Mouse (Mus musculus): Measurements from ENCODE around the gene Nde1. TPM values are rescaled to one million over a fixed set of nuclear protein-coding genes. Genes with fewer than 3 reads are reported as not detected.
"Not testable (repeated sequence)": the region's sequence is repeated elsewhere in the genome, so short reads cannot be mapped to it uniquely, and the experiment has no call there.

Nde1 gene
- total RNA-seq (2021): 10 to 100 TPM; 27.2 to 31.6 TPM

- peak; percentile 81 to 82 for DNase-seq
Observed at GRCm38 (mm10) chr16:14162988-14163416, at the start of gene Nde1, which contains the start of gene Marf1. TSS of gene Nde1 (plus strand) at chr16:14163275. TSS of gene Marf1 (minus strand) at chr16:14163351.

- no peak for DNase-seq
Observed at GRCm38 (mm10) chr16:14117299-14117698, 45.8 kb upstream of the Nde1 start.

- no peak for DNase-seq
Observed at GRCm38 (mm10) chr16:14120941-14121340, 42.1 kb upstream of the Nde1 start.

- no peak for DNase-seq
Observed at GRCm38 (mm10) chr16:14121563-14121962, 41.5 kb upstream of the Nde1 start.

GRCm38 (mm10) chr16:14122586-14122985 lies 40.5 kb upstream of the Nde1 start:
- no peak for DNase-seq

DNA sequence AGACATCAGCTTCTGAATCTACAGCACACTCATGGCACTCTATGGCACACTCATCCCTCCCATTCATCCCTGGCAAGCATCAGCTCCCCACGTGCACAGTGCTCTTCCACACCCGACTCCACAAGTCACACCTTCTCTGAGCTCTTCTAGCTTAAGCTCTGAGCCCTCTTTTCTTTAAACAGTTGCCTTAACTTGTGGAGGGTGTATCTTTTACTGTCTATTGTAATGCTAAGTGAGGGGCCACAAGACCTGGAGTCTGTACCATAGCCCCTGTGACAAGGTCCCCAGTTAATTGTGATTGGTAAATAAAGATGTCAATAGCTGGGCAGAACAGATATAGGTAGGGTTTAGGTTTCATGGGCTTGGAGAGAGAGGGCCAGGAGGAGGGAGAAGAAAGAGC lies 39.2 kb upstream of the Nde1 start:
- DNase-seq: no peak

GRCm38 (mm10) chr16:14124709-14125108 lies 38.4 kb upstream of the Nde1 start:
- no peak for DNase-seq

DNA sequence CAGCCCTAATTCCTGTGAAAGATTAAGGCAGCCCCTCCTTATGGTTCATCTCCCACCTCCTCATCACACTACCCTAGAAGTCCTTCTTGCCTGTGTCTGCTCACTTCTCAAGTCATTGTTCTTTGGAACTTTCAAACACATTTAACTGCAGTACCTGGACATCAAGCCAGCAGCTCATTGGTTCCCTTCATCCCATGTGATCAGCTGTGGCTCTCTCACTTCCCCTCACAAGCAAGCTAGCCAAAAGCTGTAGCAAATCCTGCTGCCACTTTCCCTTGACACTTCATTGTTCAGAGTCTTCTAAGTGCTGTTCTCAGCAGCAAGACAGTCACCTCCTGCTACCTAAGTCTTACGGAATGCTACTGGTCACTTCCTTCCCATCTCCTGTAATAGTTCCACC lies 37.8 kb upstream of the Nde1 start:
- DNase-seq: no peak

- no peak for DNase-seq
Observed at GRCm38 (mm10) chr16:14128977-14129376, 34.1 kb upstream of the Nde1 start.

DNA sequence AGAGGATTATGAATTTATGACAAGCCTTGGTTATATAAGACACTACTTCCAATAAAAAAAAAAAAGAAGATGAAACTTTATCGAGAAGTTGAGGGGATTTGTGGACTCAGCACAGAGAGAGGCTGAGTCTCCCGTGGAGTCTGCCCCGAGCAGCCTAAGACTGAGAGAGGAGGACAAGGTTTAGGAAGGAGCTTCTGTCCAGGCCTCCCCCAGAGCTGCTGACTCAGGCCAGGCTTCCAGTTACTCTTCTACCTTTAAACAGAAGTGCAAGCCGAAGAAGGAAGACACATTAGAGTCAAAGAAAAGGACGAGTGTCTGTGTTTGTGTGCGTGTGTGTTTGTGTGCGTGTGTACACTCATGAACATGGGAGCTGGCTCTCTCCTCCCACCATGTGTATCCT lies 32.3 kb upstream of the Nde1 start:
- DNase-seq: no peak

GRCm38 (mm10) chr16:14131376-14131775 lies 31.7 kb upstream of the Nde1 start:
- no peak for DNase-seq

DNA sequence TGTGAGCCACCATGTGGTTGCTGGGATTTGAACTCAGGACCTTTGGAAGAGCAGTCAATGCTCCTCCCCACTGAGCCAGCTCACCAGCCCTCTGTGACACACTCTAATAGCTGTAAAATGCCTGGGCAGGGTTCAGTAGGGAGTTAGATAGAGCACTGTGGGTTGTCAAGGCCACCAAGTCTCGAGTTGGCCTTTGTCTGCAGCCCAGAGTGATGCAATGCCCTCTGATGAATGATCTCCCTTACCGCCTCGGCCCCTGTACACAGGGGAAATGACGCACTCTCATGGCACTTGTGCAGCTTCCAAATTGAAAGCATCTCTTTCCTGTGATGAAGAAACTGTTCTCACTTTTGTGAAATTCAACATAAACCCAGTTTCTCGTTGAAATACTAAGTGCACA lies 31.2 kb upstream of the Nde1 start:
- DNase-seq: no peak

- no peak for DNase-seq
Observed at GRCm38 (mm10) chr16:14135014-14135413, 28.1 kb upstream of the Nde1 start.

GRCm38 (mm10) chr16:14137976-14138561 lies 25.0 kb upstream of the Nde1 start:
- no peak for DNase-seq

GRCm38 (mm10) chr16:14139106-14139505 lies 24.0 kb upstream of the Nde1 start:
- no peak for DNase-seq

- DNase-seq: no peak
Observed at GRCm38 (mm10) chr16:14143298-14143697, 19.8 kb upstream of the Nde1 start.

GRCm38 (mm10) chr16:14147712-14148111 lies 15.4 kb upstream of the Nde1 start:
- no peak for DNase-seq

DNA sequence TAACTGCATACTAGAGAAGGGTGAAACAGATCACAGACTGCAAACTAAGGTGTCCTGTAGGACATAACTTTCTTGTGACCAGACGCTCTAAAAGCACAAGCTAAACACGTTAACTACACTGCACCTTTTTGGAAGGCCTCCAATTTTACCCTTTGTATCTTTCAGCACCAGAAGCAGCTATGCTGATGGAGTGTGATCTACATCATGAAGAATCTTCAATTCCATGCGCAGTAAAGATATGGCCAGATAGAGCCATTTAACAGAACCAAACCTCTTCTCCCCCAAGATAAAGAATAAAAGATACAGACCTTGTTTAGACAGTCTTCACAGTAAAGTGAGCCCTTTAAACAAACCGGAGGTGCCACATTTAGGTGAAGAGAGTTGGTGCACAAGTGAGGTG lies 11.4 kb upstream of the Nde1 start:
- DNase-seq: no peak

GRCm38 (mm10) chr16:14155638-14156037 lies 7.4 kb upstream of the Nde1 start:
- not testable (repeated sequence) for DNase-seq

- DNase-seq: no peak
Observed at GRCm38 (mm10) chr16:14156312-14156711, 6.8 kb upstream of the Nde1 start.

DNA sequence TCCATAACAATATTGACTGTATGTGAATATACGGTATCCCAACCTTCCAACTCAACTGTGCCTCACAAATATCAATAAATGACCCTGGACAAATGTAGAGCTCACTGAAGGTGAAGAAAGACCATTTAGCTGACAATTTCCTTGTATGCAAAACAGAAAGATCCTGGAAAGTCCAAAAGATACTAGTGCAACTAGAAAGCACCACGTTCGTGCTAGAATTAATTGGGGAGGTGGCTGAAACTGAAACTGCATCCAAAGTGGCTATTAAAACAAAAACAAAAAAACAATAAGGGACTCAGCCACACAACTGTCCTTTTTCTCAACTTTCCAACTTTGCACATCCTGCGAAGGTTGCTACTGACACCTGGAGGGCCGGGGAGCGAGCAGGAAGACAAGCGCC lies 4.5 kb upstream of the Nde1 start:
- DNase-seq: no peak

DNA sequence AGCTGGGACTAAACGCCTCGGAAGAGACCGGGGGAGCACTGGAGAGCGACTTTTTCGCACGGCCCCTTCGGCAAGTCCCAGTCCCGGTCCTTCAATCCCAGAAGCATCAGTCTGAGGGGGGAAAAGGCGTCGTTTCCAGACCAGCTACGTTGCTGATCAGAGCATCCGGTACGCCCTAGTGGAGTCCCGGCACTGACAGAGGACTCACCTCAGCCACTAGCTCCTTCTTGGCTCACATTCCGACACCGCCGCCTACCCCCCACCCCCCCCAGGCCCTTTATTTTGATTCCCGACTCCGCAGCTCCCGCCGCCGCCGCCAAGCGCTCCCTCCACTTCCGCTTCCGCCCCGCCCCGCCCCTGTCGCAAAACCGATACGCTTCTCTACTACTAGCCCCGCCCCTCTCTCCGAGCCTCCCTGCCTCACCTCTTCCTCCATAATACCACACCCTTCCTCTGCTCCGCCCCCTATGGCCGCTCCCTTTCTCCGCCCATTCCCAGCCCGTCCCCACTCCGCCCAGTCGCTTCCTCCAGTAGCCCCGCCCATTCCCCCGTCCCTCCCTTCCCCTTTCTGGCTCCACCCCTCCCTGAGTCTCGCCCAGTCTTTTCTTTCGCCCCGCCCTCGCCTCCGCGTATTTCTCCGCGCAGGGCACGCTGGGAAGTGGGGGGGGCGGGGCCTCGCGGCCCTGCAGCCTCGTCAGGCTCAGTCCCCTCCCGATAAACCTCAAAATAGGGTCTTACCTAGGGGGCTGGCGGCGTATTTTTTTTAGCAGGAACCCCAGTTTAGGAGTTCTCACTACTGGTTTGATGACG lies 3.9 kb upstream of the Nde1 start:
- DNase-seq: peak; percentile 98

DNA sequence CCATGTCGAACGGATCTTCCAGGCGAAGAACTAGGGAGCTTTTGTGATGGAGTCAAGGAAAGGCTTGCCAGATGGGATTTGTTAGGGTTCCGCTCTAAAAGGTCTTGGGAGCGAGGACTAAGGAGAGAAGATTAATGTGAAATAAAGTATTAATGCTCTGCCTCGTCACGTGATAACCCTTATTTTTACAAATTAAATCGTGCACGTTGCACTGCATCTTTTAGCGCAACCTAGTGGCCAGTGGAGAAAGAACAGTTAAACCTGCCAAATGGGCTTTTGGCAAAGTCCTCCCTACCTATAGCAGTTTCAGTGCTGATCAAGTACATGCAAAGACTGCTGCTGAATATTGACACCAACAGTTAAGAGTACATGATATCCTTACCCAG lies 3.3 kb upstream of the Nde1 start:
- DNase-seq: peak in 1 of 2 experiments; percentile 68

DNA sequence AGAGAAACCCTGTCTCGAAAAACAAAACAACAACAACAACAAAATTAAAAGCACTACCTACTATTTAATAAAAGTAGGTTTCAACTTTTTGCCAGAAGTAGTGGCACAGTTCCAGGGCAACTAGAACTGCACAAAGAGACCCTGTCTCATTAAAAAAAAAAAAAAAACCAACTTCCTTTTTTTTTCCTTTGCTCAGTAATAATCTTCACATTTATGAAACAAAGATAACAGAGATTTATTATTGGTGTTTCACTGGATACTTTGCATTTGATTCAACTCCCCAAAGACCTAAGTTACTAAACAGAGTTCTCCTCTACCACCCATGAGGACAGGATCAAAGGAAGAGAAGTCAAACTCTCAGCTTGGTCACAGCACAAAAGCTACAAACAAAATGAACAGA lies 2.1 kb upstream of the Nde1 start:
- no peak for DNase-seq
